ENCODE assay signal across 26 mouse cellular contexts in the genomic region with DNA sequence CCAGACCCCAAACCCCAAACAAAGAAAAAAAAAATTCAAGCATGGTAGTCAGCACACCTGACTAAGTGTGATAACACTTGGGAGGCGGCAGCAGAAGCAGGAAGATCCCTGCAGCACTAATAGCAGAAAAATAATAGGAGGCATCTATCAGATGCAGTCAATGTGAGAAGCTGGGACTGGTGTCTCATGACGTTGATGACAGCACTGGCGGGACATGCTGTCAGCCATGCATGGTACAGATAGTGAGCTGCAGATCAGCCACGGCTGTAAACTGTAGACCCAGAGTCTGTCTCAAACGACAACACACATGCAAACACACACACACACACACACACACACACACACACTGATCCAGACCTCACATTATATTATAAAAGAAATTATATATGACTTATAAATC. TPM values are rescaled to one million over a fixed set of nuclear protein-coding genes. Genes with fewer than 3 reads are reported as not detected.
"Had no signal": no experiment of that assay in that cellular context is flagged by ENCODE, and none has a peak within 500 bp of the region (broad histone marks: within the 10 kb centered on the region; RNA-seq: fewer than 3 reads in every experiment).

No protein-coding gene starts in this region.

- DNase-seq: lung, adult 2 months; lung, postnatal 14 days; lung, postnatal 36 days; midbrain, embryonic 14.5 days; retina, postnatal 1 day; right cerebral cortex, adult 18-20 months; right cerebral cortex, postnatal 25 days; right cerebral cortex, postnatal 4 days; spleen, adult 18-20 months; thymus, adult 18-20 months; thymus, postnatal 14 days; thymus, postnatal 36 days had no signal

- H3K36me3 ChIP-seq: lung, embryonic 15.5 days; midbrain, embryonic 10.5 days; midbrain, embryonic 12.5 days; neural tube, embryonic 13.5 days; neural tube, embryonic 15.5 days had no signal

- H3K9ac ChIP-seq: lung, embryonic 15.5 days; midbrain, embryonic 12.5 days; neural tube, embryonic 13.5 days; neural tube, embryonic 15.5 days had no signal

- H3K4me2 ChIP-seq: lung, embryonic 15.5 days; midbrain, embryonic 12.5 days; neural tube, embryonic 13.5 days; neural tube, embryonic 15.5 days had no signal

- ATAC-seq: lung, postnatal 0 days; midbrain, embryonic 16.5 days had no signal

- H3K27me3 ChIP-seq: lung, embryonic 15.5 days; midbrain, embryonic 12.5 days; neural tube, embryonic 13.5 days; neural tube, embryonic 15.5 days had no signal

- H3K4me1 ChIP-seq: lung, embryonic 15.5 days; midbrain, embryonic 10.5 days; midbrain, embryonic 12.5 days; neural tube, embryonic 13.5 days; neural tube, embryonic 15.5 days had no signal

- H3K4me3 ChIP-seq: lung, embryonic 15.5 days; midbrain, embryonic 10.5 days; midbrain, embryonic 12.5 days; myocyte; neural tube, embryonic 13.5 days; neural tube, embryonic 15.5 days had no signal

- H3K9me3 ChIP-seq: lung, embryonic 15.5 days; midbrain, embryonic 10.5 days; midbrain, embryonic 12.5 days; neural tube, embryonic 13.5 days; neural tube, embryonic 15.5 days had no signal

- H3K27ac ChIP-seq: lung, embryonic 15.5 days; midbrain, embryonic 10.5 days; midbrain, embryonic 12.5 days; neural tube, embryonic 13.5 days; neural tube, embryonic 15.5 days had no signal

RNA-seq across cellular contexts. Expression of a gene that starts 52.9 kb away (rescaled TPM):
- total RNA-seq: megakaryocyte, adult 5-6 weeks; megakaryocyte-erythroid progenitor cell, adult 5-6 weeks had no signal
- polyA plus RNA-seq: midbrain, embryonic 10.5 days; midbrain, embryonic 12.5 days; midbrain, embryonic 14.5 days; myocyte; neural tube, embryonic 11.5 days; neural tube, embryonic 13.5 days; small intestine, adult 2 months; stomach, embryonic 14.5 days; stomach, embryonic 16.5 days had no signal
